Mouse (Mus musculus) urinary bladder, postnatal 10 days (tissue): Measurements from ENCODE around the gene Frmpd4.

Source experiments
- DNase-seq: peaks from one replicate; pipeline ENCODE4 v3.0.0; 2022; ENCODE audit warnings: low spot score

The Frmpd4 gene

DNA sequence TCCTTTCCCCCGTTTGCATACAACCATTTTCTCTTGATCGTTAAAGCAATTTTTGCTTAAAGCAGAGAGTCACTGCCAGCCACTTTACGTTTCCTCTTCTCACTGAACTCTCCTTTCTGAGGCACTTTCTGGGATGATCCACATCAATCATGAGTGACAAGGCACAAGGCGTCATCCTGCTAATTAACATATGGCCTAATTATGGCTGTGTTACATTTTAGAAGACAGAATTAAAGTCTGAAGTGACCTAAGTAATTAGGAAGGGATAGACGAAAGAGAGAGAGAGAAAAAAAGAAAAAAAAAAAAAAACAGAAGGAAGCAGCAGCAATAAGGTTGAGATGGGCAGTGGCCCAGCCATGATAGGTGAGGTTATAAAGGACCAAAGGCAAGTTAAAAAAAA lies at the start of gene Frmpd4:
Gene Frmpd4 (minus strand): TSS at position 101 of the 400 bp plus-strand sequence.
- DNase-seq, result no peak

DNA sequence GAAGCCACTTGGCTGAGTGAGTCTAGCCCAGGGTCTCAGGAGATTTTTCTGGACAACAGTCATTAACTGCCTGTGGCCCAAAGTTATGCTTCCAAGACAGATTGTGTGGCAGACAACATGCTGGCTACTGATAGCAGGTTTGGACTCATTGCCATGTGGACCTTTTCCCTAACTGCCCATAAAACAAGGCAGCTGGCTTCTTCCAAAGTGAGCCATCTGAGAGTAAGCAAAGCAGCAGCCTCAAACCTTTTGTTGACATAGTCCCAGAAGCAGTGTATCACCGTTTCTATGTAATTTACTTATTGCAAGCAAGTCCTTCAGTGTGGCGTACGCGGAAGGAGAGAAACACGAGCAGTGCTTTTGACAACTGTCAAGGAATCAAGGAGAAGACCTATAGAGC lies 18.2 kb upstream of the Frmpd4 start:
- DNase-seq, result no peak

DNA sequence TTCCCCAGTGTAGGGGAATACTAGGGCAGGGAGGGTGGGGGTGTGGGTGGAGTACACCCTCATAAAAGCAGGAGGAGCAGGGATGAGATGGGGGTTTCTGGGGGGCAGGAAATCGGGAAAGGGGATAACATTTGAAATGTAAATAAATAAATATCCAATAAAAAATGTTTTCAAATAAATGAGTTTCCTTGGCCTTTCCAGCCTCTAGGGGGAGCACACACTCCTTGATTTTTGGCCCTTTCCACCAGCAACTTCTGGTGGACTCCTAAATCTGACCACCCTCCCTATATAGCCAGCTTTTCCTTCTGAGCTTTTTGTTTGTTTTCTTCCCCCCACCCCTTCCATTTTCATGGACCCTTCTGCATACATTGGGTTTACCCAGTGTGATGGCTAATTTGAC lies 7.3 kb upstream of the Frmpd4 start:
- DNase-seq, result no peak

DNA sequence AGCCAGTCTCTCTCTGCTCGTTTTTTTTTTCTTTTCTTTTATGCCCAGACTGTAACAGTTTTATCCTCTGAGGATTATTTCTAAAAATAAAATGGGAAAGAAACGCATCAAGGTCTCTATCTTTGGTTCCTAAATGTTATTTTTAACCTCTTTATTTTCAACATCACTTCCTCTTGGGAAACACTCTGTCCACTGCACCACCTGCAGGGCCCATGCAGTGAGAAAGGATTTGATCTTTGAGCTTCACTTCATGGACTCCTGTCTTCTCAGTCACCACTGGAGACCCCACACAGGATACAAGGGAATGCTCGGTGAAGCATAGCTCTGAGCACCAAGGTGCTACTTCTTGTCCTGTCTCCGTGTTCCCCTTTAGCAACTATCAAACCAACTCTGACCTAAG lies 5.2 kb downstream of the Frmpd4 start:
- DNase-seq, result no peak

DNA sequence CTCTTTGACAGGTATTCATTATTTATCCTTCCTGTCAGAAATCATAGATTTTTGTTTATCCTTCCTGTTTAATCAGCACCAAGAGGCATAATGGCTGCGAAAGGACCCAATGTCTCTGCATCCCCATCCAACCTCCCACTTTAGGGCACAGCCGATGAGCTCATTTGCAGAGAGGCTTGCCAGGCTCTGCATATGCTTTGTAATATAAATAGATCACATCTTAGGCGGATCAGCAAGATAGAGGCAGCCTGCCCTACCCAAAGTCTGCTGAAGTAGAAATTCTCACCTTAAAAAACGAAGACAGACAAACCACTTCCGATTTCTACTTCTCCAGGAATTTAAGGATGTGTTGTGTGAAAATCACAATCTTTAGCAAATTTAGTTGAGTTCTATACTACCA lies 7.8 kb downstream of the Frmpd4 start:
- no peak for DNase-seq

DNA sequence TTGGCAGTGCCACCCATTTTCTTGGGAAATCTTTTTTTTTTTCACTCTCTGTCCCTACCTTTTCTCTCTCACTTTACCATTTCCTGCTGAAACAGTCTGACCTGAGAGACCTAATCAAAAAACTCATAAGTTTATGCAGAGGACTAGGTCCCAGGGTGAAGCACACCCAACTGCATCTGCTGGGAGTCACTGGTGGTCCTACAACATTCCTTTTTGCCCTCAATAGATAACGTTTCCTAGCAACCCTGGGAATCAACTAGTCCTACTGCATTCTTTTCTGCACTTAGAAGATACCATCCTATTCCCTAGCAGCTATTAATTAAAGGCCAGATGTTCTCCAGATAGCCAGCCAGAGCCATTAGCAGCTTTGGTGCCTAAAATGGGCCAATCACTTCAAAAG lies 71.8 kb downstream of the Frmpd4 start:
- DNase-seq, result no peak

DNA sequence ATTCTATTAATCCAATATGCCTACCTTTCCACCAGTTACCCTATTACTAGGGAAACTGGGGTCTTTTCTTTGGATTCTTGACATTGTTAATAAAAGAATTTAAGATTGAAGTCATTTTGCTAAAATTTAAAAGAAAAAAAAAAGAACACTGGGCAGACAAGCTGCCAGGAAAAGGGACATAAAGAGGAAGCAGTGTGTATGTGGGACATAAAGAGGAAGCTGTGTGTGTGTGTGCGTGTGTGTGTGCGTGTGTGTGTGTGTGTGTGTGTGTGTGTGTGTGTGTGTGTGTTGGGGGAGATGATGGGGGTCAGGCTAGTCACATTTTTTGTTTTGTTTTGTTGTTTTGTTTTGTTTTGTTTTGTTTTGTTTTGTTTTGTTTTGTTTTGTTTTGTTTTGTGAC lies 121.8 kb downstream of the Frmpd4 start:
- no peak for DNase-seq

DNA sequence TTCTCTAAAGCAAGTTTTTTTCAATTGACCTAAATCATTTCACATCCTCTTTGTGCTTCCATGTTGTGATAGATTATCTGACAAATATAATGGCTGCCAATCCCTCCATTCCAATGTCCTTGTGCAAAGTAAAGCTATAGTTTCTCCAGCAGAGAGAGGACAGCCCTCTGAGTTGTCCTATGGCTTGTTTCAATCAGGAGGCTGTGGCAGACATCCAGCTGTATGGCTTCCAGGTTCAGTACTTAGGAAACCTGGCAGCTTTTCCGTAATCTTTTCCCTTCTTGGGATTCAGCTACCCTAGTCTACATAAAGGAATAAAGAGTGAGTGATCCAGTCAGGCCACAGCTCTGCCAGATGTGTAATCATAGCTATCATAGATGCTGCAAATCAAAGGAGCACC lies 145.8 kb downstream of the Frmpd4 start:
- no peak for DNase-seq

DNA sequence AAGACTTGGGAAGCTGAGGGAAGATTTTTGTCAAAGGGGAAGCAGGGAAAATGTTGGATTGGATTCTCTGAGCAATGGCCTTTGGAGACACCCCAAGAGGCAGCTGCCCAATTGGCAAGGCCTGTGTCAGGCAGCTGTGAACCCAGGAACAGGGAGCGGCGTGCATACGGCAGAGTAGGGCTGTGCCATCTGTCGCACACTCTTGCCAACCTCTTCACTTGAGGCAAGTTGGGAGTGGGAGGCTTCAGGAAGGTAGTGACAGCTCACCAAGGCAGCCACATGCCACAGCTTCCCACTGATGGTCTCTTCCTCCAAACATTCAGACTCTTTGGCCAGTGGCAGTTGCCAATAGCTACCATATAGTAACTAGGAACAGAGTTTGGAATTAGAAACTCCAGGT lies 147.2 kb downstream of the Frmpd4 start:
- no peak for DNase-seq

DNA sequence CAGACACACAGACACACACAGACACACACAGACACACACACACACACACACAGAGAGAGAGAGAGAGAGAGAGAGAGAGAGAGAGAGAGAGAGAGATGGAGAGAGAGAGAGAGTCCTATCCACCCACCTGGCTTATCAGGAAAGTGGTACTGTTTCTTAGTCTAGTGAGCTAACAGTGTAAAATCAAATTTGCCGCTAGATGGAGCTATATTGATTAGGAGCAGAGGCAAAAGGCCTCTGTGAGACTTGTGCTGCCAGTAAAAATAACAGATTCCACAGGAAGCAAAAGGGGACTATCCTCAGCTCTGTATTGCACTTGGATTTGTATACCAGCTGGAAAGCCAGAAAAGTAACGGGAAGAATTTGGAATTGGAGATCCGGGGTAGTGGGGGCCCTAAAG lies 161.6 kb downstream of the Frmpd4 start:
- no peak for DNase-seq

DNA sequence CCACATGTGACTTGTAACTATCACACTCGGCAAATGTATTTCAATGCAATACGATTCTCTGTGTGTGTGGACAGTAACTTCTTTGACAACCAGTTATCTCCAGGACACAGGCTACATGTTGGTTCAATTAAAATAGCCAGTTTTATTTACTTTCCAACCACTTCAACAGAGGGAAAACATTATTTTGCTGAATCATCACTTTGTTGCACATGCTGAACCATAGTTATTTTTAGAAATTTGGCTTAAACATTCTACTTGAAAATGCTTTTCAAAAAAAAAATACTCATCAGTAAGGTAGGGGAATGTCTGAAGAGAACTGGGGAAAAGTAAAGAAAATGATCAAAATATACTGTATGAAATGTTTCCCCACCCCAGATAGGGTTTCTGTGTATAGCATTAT lies 173.5 kb downstream of the Frmpd4 start:
- no peak for DNase-seq

DNA sequence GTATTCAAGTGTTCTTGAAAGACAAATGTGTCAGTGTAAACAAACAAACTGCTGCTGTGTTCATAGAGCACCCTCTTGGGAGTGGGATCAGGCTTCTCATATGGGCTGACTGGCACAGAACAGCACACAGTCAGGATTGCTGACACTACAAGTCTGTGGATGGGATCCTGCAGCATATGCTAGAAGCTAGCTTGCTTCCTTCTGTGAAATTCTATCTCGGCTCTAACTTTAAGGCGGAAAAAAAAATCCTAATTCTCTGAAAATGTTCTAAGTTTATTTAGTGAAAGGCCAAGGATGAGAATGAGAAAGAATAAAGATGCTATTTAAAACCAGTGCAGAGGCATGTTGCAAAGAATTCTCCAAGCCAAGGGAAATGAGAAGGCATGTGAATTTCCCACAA lies 226.6 kb downstream of the Frmpd4 start:
- DNase-seq, result no peak

DNA sequence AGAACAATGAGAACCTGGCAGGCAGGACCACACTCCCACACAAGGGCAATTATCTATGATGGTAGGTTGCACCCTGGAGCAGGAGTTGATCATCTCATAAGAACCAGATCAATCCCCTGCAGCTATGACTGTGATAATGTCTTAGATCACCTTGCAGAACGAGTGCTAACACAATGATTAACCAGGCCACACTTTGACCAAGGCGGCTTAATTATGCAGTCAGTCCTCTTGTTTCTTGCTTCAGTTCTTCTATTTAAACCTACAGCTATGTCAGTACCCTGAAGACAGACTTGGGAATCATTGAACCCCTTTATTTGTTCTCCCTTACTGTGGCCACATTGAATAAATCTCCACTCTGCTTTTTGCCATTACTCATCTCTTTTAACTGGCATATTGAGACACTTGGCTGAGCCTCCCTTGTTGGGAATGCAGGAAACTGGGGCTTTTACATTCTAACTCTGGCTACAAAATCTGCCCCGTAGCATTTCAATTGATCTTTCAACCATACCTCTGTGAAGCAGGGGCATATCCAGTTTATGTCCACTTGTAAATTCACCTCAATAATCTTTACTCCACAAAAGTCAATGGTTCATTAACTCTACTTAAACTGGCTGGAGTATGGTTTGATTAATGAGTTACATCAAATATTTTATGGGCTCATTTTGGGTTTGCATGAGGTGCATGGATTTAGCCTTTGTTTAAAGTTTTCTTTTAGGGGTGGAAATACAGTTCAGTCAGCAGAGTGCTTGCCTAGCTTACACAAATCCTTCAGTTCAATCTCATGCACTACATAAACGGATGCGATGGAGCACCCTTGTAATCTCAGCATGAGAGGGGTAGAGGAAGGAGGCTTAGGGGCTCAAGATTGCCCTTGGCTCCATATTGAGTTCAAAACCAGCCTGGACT lies 227.5 kb downstream of the Frmpd4 start:
- DNase-seq, result no peak

DNA sequence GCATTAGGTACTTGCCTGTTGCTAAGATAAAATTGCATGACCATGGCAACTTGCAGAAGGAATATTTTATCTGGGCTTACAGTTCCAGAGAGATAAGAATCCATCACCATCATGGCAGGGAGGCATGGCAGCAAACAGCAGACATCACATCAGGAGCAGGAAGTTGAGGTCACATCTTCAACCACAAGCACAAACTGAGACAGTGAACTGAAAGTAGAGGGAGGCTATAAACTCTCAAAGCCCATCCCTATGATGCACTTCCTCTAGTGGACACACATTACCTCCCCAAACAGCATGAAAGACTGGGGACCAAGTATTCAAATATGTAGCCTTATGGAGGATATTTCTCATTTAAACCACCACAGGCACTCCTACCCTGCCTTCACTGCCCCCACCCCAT lies 238.8 kb downstream of the Frmpd4 start:
- no peak for DNase-seq

DNA sequence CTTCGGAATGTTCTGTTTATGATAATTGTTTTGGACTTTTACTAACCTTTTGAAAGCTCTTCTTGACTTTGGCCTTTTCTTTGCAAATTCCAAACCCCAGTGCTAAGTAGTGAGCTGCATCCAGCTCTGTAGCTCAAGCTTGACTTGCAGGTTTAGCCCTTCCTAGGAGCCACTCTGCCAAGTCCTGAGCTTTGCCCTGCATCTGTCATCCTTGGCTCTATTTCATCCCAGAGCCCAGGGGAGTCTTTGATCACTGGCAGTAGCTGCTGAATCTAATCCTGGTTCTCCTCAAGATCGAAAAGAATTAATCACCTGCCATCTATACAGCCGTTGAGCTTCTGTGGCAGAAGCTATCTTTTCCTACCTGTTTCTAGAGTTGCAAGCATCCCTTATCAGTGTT lies 251.9 kb downstream of the Frmpd4 start:
- DNase-seq, result no peak

DNA sequence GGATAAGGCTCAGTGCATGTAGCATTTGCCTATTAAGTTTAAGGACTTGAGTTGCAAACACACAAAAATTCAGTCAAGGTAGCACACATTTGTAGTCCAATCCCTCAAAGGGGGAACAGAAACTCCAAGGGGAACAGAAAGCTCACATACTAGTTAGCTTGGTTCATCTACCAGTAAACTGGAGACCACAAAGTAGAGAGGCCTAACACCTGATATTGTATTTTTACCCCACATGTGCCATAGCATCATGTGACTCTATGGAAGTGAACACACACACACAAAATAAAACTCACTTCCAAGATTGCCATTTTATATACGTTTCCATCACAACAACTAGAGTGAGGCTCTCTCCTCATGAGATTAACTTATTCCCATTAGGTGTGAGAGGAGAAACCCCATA lies 264.9 kb downstream of the Frmpd4 start:
- DNase-seq, result no peak

DNA sequence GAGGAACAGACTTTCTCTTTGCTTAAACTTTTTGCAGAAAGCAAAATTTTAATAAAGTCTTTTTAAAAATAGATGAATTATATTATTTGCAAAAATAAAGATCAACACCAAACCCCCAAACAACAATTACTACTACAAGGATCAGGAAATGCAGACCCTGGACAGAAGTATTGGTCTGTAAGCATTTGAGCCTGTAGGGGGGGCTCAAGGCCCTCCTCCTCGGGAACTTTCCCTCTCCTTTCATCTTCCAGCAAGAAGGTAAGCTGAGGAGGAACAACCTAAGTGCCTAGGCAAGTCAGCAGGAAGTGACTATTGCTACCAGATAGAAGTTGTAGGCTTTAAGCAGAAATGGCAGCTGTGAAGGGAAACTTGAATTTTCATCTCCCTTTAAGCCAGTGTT lies 266.9 kb downstream of the Frmpd4 start:
- DNase-seq, result no peak

DNA sequence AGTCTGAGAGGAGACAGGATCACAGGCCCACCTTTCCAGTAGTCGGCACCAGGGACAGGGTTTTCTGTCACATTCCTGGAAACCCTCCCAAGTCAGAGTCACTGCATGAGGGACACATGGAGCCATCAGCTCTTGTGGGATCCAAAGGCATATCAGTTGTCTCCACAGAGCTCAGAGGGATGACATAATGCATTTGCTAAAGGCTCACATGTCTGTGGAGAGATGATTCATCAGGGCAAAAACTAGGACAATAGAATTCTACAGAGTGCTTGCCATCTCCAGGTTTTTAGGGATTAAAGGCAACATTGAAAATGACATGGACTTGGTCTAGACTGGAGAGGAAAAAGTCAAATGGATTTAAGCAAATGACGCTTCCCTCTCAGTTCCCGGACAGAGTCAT lies 284.5 kb downstream of the Frmpd4 start:
- DNase-seq, result no peak

DNA sequence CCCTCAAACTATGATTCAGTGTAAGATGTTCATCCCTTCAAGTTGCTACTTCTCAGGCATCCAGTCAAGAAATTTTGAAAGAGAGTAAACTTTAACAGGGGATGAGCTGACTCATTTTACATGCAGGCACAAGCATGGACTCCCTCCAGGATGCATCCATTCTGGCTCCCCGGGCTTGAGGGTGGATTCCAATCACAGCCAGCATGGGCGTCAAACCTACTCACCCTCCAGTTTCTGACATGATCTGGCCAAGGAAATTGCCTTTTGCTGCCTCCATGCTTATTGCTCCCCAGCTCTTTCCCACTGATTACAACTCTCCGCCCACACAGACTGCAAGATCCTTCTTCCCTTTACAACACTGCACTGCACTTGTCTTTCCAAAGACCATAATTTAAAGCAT lies 370.0 kb downstream of the Frmpd4 start:
- no peak for DNase-seq

DNA sequence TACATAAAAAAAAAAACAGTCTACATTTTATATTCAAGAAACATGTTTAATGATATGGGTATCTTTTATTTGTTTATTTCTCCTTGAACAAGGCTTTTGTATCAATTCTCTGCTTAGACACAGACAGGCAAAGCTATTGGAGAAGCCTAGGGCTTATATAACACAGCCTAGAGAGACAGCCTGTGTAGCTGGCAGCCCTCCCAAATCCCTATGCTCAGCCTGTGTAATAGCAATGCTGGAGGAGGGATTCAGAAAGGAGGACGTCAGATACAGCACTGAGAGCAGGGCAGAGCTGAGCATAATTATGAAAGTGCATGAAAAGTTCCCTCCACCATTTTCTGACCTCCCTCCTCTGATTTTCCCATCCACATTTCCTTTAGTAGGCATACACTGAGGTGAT lies 385.1 kb downstream of the Frmpd4 start:
- DNase-seq, result no peak

DNA sequence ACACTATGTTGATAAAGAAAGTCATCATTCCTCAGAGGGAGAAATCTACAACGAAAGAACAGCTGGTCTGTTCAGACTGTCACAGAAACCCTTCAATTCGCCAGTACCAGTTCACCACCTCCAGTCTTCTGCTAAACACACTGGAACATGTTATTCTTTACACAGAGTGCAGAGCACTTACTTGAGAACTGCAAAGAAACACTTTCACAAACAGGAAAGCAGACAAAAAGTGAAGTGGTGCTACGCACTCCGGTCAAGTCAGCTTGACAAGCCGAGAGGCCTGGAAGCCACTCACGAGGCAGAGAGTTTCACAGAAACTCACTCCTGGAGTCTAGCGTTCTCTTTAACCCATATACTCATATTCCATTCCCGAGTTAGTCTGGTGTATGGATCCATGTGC lies 387.5 kb downstream of the Frmpd4 start:
- no peak for DNase-seq

DNA sequence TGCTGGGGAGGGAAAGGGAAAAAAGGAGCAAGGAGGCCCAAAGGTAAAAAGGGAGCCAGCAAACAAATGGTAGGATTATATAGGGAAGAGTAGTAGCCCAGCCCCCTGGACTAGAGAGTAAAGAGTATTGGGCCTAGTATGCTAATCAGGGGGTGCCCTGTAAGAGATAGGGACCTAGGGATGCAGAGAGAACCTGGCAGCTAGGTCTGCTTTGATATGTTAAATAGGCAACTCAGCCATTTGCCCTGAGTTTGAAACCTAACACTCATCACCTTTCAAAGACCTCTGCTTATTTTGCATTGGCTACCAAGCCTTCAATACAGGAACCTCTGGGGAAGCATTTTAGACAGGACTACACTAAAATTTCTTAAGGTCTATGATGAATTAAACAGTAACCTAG lies 414.0 kb downstream of the Frmpd4 start:
- no peak for DNase-seq

DNA sequence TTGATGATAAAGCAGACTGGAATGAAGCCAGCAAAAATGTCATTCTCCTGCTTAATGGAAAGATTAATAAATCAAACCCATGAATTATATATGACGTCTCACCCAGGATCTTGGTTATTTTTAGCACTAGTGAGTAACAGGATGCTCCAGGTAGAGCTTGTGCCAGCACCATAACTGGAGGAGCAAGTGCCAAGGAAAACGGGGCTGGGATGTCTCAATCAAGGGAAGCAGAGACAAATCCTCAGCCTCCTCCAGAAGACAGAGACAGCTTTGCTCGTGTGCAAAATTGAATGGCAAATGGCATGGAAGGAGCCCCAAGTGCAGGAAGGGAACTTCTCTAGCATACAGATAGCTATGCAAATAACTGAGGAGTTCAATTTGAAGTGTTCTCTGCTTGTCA lies 418.2 kb downstream of the Frmpd4 start:
- DNase-seq, result no peak

DNA sequence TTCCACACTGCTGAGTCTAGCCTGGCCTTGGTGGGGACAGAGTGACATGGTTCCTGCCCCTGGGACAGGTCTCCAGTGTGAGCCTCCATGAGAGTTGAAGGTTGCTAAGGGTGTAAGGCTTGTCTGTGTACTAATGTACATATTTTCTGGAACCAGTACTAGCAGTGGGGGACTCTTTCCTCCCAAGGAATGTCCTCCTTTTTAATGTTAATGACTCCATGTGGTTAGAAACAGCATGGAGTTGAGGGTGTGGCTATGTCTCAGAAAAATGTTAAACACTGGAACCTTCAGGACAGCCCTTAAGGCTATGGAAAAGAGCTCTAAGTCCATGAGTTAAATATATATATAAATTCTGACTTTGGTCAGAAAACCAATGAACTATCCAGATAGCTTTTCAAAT lies 436.0 kb downstream of the Frmpd4 start:
- no peak for DNase-seq
